Mouse (Mus musculus) heart, postnatal 25 days (tissue): ENCODE data around the gene Mfsd2a. TPM values are rescaled to one million over a fixed set of nuclear protein-coding genes. Genes with fewer than 3 reads are reported as not detected.
"Not testable (repeated sequence)": the region's sequence is repeated elsewhere in the genome, so short reads cannot be mapped to it uniquely, and the experiment has no call there.

Experiments used
- DNase-seq: peaks from one replicate; pipeline ENCODE4 v3.0.0; 2022; ENCODE audit warnings: low spot score
- intact Hi-C: fragments of 180-260 bp; cut with DNase I; formaldehyde crosslinking; loops from one replicate; pipeline ENCODE4 v1.15.1; 2025
- total RNA-seq, 2 experiments: library from RNA; stranded (reverse); gene quantifications; 2 replicates each; pipeline ENCODE4 v1.2.3; 2021

Gene Mfsd2a
- not detected for total RNA-seq

GRCm38 (mm10) chr4:122961100-122961567, at the start of gene Mfsd2a:
Gene Mfsd2a (minus strand): TSS chr4:122961188.
- DNase-seq = peak; percentile 21
- intact Hi-C loops = no loop called here

DNA sequence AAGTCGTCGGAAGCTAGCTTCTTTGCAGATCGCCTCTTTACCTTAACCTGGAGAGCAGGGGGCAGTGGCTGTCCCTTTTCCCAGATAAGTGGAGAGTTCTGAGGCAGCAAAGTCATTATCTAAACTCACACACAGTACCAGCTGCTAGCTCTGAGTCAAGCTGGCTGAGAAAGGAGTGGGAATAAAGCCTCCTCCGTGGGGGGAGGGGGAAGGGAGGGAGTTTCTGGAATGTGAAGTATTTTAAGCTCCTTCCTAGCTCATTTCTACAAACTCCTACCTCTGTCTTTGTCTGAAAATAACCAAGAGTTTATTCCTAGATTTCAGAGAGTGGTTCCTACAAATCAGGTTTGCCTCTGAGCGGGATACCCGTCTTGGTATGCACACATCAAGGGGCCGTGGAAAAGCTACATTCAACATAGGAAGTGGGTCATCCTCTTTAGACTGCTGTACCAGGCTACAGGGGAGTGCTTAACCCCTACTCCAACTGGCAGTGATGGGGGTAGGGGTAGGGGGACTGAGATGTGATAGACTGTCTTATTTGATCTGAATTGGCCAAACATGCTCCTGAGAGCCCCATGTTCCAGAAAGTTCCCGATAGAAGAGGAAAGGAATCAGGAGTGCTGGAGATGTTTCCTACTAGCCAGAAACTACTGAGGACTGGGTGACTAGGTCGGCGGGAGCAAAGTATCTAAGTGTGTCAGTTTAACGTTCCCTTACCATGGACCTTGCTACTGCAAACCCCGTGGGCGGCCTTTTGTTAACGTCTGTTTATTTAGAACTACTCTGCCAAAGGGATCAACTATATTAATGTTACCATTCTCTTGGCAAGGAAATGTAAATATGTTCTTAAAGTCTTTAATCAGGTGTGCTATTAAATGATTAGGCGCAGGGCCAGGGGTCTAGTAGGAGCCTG, 44.3 kb upstream of the Mfsd2a start:
- intact Hi-C loops = no loop called here

DNA sequence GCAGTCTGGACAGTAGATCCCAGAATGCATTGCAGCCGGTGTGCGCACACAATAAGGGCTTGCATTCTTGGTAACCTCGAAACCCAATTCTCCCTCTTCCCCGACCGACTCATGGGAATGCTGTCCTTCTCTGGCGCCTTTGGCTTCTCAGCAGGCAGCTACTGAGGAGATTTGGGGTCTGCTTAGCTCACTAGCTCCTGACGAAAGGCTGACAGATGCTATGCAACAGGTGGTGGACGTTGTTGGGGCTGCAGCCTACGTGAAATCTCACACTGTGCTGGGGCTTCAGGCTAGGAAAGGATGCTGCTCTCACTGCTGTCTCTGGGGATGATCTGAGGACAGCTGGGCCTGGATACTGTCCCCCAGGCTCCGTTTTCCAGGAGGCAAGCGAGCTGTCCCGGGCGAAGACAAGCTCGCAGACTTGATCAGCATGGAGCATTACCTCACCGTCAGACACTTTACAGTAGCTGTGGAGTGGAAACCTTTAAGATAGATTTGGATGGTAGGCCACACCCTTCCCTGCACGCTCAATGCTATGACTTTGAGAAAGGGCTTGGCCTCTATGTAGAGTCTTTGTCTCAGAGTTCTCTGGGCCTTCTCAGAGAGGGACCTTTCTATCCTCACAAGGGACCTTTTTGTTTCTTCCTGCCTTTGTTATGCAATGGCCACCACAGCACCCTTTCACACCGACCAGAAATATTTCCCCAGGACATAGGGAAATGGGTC, 39.8 kb upstream of the Mfsd2a start:
- intact Hi-C loops = no loop called here
- DNase-seq = no peak

More for the DNA sequence above, 44.3 kb upstream of the Mfsd2a start:
- DNase-seq = no peak

DNA sequence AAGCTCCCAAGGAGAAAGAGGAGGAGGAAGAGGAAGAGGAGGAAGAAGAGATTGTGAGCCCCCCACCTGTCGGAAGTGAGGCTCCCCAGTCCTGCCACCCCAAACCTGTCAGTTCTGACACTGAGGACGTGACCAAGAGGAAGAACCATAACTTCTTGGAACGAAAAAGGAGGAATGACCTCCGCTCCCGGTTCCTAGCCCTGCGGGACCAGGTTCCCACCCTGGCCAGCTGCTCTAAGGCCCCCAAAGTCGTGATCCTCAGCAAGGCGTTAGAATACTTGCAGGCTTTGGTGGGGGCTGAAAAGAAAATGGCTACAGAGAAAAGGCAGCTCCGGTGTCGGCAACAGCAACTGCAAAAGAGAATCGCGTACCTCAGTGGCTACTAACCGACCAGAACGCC, 39.1 kb upstream of the Mfsd2a start:
- intact Hi-C loops = no loop called here
- DNase-seq = no peak

DNA sequence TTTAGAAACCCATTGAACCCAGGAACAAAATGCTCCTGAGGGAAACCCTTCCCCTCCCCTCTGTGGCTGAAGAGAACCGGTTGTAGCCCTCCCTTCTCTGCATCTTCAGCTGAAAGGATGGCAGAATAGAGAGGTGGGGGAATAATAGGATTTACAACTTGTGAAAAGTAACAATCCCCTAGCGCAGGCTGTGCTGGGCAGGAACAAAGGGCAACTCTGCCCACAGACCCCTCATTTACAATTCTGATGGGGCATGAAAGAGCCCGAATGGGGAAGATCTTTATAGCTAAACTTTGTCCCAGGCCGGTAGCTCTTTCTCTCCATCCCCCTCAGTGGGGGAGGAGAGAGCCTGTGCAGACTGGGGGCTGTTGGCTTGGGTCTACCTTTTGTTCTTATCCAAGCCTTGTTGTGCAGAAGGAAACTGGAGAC, 38.3 kb upstream of the Mfsd2a start:
- intact Hi-C loops = no loop called here
- DNase-seq = no peak

DNA sequence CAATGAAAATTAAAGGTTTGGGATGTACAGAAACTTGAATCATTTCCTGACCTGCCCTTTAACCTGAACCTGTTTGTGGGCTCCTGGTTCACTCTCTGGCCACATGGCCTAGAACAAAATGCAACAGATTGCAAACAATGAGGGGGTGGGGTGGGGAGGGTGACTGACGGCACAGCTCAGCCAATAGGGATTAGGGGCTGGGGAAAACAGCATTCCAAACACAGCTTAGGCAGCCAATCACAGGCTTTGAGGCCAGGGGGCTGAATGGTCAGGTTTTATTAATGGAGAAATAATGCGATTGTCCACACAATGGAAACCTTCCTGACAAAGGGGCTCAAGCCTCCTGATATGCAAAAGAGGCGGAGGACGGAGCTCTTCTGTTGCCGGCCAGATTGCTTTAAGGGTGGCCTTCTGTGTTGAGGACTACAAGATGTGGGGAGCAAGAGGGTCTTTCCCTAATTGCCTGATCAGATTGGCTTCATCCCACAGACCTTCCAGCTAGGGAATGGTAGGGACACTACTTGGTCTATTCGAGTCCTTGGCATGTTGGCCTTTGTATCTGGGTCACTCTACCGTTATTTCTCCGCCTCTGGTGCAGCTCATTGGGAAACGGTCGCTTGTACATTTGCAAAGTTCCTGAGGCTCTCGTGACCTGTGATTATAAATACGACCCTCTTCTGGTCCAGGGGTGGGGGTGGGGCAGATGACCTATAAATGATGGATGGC, 37.7 kb upstream of the Mfsd2a start:
- intact Hi-C loops = no loop called here
- no peak for DNase-seq

DNA sequence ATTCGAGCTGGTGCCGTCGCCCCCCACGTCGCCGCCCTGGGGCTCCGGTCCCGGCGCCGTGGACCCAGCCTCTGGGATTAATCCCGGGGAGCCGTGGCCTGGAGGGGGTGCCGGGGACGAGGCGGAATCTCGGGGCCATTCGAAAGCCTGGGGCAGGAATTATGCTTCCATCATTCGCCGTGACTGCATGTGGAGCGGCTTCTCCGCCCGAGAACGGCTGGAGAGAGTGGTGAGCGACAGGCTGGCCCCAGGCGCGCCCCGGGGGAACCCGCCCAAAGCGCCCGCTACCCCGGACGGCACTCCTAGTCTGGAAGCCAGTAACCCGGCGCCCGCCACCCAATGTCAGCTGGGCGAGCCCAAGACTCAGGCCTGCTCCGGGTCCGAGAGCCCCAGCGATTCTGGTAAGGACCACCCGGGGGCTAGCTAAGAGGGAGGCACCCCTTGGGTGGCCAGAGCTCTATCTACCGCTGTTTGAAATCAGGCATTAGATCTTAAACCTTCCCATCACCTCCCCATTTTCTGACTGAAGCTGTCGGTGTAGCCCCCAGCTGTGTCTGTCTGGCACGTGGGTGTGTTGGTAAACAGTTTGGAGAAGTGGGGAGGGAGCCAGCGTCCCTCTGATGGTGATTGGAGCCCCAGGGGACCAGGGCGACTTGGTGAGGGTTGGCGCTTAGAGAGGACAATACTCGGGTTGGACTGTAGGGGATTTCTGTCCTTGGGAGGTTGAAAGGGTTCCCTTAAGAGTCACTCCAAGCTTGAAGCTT, 35.8 kb upstream of the Mfsd2a start:
- no peak for DNase-seq
- intact Hi-C loops = no loop called here

DNA sequence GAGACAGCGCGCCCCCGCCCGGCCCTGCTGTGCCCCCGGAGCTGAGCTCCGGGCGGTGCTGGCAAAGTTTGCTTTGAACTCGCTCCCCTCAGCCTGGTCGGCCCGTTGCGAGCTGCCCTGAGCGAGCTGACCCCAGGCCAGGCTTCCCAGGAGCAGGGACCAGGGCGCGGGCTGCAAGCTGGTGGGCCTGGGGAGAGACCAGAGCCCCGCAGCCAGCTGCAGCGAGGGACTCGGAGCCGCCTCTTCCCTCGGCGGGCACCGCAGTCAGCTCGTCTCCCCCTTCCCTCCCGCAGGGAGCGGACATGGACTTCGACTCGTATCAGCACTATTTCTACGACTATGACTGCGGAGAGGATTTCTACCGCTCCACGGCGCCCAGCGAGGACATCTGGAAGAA, 35.2 kb upstream of the Mfsd2a start:
- intact Hi-C loops = no loop called here
- peak; percentile 3 for DNase-seq

GRCm38 (mm10) chr4:122995404-122996220, 34.6 kb upstream of the Mfsd2a start, which contains the start of gene Mycl:
Gene Mycl (plus strand): TSS chr4:122995652.
- peak; percentile 28 for DNase-seq
- intact Hi-C loops = loop anchor here (1.0 kb wide), 1 partner anchor 88 kb away; no protein-coding TSS in a partner anchor

GRCm38 (mm10) chr4:122992276-122992675, 31.3 kb upstream of the Mfsd2a start:
- intact Hi-C loops = no loop called here
- no peak for DNase-seq

DNA sequence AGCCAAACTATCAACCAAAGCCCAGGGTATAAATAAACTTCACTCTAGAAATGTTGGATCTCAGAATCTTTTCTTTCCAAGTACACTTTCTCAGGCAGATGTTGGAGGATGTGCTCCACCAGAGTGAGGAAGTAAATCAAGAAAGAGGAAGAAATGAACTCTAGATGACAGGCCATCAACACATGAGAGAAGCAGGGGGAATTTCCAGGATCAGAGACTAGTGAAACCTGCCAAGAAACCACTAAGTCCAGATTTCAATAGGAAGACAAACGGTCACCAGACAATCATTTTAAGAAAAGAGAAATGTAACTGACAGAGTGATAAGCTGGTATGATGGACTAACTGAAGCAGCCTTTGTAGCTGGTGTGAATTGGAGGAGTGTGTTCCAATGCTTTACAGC, 30.2 kb upstream of the Mfsd2a start:
- intact Hi-C loops = no loop called here
- no peak for DNase-seq

- DNase-seq, intact Hi-C loops: not testable (repeated sequence)
Measured at GRCm38 (mm10) chr4:122988004-122988403, 27.0 kb upstream of the Mfsd2a start.

DNA sequence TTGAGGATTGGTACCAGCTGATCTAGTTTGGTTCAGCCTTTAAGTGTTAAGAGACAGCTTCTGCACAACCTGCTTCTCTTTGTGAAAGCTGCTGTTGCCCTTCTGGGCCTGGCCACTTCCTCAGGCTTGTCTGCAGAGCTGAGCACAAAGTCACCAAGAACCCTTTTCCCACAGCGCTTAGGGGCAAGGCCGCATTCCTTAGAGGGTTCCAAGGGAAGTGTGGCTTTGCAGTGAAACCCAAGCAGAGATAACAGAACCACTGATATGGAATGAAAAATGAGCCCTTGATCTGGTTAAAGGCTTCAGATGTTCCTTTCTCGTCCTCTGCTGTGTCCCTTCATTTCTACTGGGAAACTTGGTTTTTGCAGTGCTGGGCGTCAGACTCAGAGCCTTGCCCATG, 26.4 kb upstream of the Mfsd2a start:
- DNase-seq = no peak
- intact Hi-C loops = no loop called here

- intact Hi-C loops = loop anchor here (1.0 to 2.0 kb wide), 2 partner anchors 41 to 86 kb away; no protein-coding TSS in a partner anchor
- DNase-seq = no peak
Measured at GRCm38 (mm10) chr4:122985110-122985509, 24.1 kb upstream of the Mfsd2a start.

- intact Hi-C loops = loop anchor here (2.0 kb wide), 2 partner anchors 85 to 175 kb away; no protein-coding TSS in a partner anchor
- no peak for DNase-seq
Measured at GRCm38 (mm10) chr4:122983486-122984261, 22.7 kb upstream of the Mfsd2a start.

- intact Hi-C loops = loop anchor here (2.0 kb wide), 1 partner anchor 174 kb away; no protein-coding TSS in a partner anchor
- no peak for DNase-seq
Measured at GRCm38 (mm10) chr4:122982537-122982936, 21.5 kb upstream of the Mfsd2a start.

GRCm38 (mm10) chr4:122981930-122982329, 20.9 kb upstream of the Mfsd2a start:
- intact Hi-C loops = loop anchor here (2.0 kb wide), 1 partner anchor 173 kb away; no protein-coding TSS in a partner anchor
- DNase-seq = no peak

DNA sequence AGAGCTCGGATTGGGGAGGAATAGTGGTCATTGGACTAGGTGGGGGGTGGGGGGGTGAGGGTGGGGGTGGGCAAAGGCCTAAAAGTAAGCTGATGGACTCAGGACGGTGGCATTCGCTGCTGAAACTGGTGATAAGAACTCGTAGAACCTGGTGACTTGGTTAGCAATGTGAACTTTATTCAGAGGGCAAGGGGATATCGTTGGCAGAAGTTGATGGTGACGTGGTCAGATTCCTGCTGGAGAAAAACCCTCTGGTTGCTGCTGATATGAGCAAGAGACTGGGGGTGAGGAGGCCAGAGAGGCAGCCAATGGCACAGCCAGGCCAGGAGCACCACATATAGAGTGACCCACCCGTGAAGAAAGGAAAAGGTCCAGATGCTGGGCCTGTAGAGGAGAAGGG, 20.2 kb upstream of the Mfsd2a start:
- intact Hi-C loops = no loop called here
- DNase-seq = no peak
